Mouse (Mus musculus): ENCODE results near the gene Opcml.

Gene Opcml

DNA sequence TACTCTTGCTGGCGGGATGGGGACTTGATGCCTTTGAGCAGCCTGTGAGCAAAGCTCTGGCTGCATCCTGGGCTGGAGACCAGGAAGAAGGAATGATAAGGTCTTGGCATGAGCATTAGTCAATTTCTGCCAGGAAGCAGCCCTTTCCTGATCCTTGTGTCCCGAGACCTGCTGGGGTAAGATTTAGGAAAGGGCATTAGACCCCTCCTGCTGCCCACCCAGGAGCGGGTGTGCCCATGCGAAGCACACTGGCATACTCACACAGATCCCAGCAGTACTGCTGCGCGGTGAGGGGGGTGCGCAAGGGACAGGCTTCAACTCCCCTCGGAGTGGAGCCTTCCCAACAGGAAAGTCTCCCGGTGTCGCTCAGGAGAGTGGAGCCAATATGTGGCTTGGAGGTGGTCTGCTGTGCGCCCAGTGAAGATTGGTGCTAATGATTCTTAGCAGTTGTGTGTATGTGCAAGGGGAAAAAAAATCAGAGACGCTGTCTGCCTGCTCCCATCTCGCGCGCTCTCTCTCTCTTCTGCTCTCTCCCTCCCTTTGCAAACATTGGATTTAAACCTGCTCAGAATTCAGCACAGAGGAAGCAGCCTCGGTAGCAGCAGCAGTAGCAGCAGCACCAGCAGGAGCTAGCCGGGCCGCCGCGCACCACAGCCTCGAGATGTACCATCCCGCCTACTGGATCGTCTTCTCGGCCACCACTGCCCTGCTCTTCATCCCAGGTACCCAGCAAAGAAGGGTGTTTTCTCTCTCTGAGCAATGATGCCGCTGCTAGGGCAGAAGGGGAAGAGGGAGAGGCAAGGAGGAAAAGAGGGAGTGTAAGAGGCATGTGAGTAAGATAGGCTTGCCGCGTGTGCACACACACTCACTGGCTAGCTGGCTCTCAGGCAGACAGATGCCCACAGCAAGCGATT is at the start of gene Opcml:
Gene Opcml, plus strand, starts transcription at position 51 of the 914 bp plus-strand sequence.
- no peak for DNase-seq (ENCODE audit: low spot score)

DNA sequence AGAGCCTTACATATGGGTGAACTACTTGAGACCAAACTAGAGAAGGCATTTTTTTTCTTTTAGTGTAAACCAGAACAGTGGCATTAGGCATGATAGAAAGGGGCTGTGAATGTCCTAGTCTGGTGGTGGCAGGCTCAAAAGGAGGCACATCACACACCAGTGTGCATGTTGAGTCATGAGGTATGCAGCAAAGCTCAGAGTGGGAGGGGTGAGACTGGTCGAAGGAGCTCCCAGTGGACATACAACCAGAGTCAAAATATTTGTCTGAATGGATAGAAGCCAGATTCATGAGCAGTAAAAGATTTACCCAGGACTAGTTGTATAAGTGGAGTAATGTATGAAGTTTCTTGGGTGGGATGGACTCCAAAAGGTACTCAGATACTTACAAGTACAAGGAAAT is 31.9 kb upstream of the Opcml start:
- no peak for DNase-seq (ENCODE audit: low spot score)

DNA sequence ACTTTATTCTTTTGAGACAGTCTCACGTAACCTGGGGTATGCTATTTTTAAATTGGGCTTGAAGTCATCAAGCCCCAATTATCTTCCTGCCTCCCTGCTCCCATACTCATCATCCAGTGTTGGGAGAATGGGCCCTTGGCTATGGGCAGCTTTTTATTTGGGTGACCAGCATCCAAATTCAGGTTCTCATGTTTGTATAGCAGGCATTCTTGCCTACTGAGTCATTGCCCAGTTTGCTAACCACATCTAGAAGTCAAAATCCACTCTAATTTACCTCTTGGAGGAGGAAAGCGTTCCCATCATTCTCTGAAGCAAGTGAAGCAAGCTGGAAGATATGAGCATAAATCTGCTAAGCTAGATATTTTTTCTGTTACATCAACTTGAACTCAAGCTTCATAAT is 29.4 kb upstream of the Opcml start:
- no peak for DNase-seq (ENCODE audit: low spot score)

DNA sequence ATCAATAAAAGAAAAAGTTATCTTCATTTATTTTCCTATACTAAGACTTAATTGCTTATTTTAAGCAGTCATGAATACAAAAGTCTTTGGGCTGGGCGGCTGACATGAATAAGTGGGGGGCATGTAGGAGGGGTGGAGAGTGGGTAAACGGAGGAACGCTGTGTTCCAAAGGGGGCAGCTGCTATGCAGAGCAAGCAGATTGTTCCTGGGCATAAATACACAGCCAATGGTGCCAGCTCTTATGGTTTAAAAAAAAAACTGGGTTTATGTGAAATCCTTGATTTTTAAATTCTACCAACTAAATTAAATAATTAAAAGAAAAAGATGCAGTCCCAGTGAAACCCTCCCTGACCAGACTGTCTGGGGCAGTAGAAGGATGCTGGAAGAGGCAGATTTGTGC is 24.1 kb upstream of the Opcml start:
- no peak for DNase-seq (ENCODE audit: low spot score)

DNA sequence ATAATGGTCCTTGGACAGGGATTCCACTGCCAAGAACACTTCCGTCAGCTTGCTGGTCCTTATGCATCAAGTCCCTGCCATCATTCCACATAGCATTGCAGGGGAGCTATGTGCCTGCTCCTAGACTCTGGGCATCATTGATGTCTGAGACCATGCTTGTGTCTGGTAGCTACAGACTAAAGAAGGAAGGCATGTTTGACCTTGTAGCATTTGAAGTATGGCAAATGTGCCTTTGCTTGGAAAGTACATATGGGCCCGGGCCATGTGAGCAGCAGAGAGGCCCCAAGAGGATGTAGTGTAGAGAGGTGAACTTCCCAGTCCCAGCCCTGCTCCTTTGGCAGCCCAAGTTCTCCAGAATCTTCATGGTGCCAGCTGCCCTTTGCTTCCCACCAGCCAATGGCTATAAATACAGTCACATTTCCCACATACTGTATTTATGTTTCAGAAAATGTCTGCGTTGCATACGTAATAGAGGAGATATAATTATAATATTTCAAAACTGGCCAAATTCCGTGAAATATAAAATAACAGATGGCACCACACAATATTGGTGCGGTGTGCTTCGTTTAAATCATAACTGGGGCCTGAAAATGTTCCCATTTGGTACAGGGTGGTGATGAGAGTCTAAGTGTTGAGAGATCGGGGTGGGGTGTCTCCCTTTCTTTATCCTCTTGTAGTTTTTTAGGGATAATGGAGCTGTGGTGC is 23.2 kb upstream of the Opcml start:
- DNase-seq (ENCODE audit: low spot score): no peak

GRCm38 (mm10) chr9:27768788-27769187 is 21.8 kb upstream of the Opcml start:
- no peak for DNase-seq (ENCODE audit: low spot score)

DNA sequence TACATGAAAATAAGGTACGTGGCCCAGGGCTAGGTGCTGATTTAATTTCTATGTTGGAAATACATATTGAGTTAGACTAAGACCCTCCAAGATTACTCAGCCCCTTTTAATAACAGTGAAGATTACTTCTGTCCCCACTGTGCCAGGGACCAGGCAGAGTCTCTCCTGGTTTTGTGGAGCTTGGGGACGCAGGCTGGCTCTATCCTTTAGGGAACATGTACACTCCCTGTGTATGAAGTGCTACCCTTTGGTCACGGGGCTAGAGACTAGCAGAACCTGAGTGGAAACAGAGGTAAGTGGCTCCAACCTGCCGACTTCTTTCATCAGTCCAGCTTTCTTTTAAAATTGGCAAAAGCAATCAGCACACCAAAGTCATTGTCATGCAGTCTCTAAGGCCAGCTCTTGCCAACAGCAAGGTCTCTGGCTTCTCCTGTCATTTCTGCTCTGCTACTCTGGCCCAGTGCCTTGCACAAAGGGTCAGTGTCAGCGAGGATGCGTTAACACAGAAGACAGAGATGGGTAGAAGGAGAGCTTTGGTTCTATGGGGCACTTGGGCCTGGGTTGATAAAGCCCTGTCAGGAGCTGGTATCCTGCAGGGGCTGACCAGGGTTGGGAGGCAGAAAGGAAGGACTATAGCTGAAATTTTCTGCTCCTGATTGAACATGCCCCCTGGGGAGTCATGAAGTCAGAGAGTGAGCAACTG is 9.1 kb upstream of the Opcml start:
- DNase-seq (ENCODE audit: low spot score): no peak

GRCm38 (mm10) chr9:27781994-27782337 is 8.6 kb upstream of the Opcml start:
- no peak for DNase-seq (ENCODE audit: low spot score)

- DNase-seq (ENCODE audit: low spot score): no peak
Observed at GRCm38 (mm10) chr9:27791639-27791966, 1.0 kb downstream of the Opcml start.

GRCm38 (mm10) chr9:27792226-27792625 is 1.7 kb downstream of the Opcml start:
- no peak for DNase-seq (ENCODE audit: low spot score)

DNA sequence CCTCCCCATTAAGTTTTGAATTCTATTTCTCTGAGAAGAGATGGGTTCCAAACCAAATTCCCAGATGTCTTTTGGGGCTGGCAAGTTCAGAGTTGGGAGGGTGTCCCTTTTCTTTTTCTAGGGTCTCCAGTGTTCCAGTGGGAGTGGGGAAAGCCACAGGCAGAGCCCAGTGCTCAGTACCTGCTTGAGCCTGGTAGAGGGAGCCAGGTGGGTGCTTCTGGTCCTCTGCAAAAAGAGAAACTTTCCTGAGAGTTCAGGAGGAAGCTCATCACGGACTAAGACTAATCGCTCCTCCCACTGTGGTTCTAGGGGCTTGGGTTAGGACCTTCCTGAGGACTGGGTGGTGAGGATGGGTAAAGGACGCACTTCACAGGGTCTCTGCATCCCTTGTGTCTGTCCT is 2.4 kb downstream of the Opcml start:
- DNase-seq (ENCODE audit: low spot score): no peak

DNA sequence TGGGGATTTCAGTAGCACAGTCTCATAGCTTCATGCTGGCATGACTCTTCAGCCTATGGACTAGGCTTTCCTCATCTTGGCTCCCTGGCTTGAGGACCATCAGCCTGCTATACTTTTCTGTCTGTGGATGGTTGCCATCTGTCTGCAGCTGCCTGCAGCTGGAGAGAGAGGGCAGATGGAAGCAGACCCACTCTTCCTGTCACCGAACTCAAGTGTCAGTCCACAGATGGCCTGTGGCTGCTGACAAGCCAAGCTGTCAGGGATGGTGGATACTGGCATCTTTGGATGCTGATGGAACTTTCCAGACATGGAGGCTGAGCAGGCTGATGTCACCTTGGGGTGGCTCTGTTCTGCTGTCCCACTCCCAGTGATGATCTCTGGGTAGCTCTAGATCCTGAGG is 6.0 kb downstream of the Opcml start:
- DNase-seq (ENCODE audit: low spot score): no peak

DNA sequence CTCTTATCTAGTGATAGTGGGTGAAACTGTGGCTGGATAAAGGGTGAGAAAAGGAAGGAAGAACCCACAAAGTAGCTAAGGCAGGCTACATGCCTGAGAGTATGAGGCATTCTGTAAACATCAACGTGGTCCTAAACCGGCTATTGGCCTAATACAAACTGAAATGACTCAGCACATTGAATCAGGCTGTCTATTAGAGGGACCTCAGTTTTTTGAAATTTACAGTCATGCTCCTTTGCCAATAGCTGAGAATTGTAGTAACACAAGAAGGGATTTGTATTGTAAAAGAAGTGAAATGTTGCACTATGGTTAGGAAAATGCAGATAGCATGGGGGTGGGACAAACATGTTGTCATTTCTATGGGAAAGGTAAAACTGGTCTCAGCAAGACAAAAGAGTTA is 10.4 kb downstream of the Opcml start:
- no peak for DNase-seq (ENCODE audit: low spot score)

GRCm38 (mm10) chr9:27801807-27802206 is 11.2 kb downstream of the Opcml start:
- no peak for DNase-seq (ENCODE audit: low spot score)

GRCm38 (mm10) chr9:27802379-27802778 is 11.8 kb downstream of the Opcml start:
- DNase-seq (ENCODE audit: low spot score): no peak

- DNase-seq (ENCODE audit: low spot score): no peak
Observed at GRCm38 (mm10) chr9:27804461-27804860, 13.9 kb downstream of the Opcml start.

DNA sequence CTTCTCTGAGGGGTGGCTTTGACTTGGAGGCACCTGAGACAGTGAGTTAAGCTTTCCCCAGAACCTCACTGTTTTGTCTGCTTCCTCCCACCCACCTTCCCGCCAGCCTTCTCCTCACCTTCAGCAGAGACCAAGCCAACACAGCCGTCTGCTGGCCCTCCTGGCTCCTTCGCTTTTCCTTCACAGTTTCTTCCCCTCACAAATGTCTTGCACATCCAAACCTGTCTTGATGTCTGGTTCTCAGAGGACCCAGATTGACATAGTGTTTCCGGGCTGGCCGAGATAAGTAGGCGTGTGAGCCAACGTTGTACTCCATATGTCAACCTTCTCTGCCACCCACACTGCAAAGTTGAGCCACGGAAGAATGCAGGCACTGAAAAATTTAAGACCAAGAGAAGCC is 19.2 kb downstream of the Opcml start:
- no peak for DNase-seq (ENCODE audit: low spot score)

GRCm38 (mm10) chr9:27813207-27813790 is 22.7 kb downstream of the Opcml start:
- DNase-seq (ENCODE audit: low spot score): no peak

- DNase-seq (ENCODE audit: low spot score): no peak
Observed at GRCm38 (mm10) chr9:27814161-27814560, 23.6 kb downstream of the Opcml start.

DNA sequence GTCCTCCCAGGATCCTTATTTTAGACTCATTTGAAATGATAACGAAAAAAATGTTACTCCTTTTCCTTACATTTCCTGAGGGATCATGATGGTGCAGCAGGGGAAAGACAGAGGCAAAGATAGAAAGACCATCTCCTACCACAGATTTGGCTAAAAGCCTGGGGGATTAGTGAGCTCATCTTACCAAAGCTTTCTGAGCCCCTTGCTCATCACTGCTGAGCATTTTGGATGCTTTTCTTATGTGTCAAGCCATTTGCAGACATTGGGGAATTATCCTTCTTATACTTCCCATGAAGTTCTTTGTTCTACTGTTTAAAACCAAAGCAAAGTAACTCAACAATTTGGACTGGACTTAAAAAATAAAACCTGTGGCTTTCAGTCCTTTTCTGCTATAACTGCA is 30.6 kb downstream of the Opcml start:
- DNase-seq (ENCODE audit: low spot score): no peak

GRCm38 (mm10) chr9:27822681-27823080 is 32.1 kb downstream of the Opcml start:
- DNase-seq (ENCODE audit: low spot score): no peak

- DNase-seq (ENCODE audit: low spot score): no peak
Observed at GRCm38 (mm10) chr9:27824424-27824823, 33.8 kb downstream of the Opcml start.

- DNase-seq (ENCODE audit: low spot score): no peak
Observed at GRCm38 (mm10) chr9:27830519-27830918, 39.9 kb downstream of the Opcml start.
